Mouse (Mus musculus) naive thymus-derived CD4-positive, alpha-beta T cell, adult 2 months (primary cell): ENCODE measurements at regions not wholly inside any gene's neighbourhood (a gene's known extent, or its start where the extent isn't known, plus 50 kb on each side); places are given as distances from the start of the nearest gene placed in this dataset.

Source experiments
- DNase-seq: peaks from one replicate; pipeline ENCODE4 v3.0.0-alpha.2; 2011; ENCODE audit warnings: low read depth

GRCm38 (mm10) chr13:112227766-112228165 lies 60.5 kb upstream of the Ankrd55 start:
- DNase-seq: no peak

DNA sequence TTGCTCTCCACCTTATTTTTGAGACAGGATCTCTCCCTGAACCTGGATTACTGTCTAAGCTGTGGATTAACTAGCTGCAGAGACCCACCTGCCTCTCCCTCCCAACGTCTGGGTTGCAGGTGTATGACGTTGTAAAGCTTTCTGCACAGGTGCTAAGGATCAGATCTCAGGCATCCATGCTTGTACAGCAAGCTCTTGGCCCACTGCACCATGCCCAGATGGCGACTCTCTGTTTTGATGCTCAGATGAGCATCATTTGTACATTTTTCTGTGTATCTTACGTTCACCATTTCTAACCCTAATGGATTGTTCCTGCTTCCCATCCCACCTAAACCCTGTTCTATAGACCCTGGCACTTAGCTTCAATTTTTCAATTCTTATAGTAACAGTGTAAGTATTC lies 59.4 kb upstream of the Ankrd55 start:
- no peak for DNase-seq

DNA sequence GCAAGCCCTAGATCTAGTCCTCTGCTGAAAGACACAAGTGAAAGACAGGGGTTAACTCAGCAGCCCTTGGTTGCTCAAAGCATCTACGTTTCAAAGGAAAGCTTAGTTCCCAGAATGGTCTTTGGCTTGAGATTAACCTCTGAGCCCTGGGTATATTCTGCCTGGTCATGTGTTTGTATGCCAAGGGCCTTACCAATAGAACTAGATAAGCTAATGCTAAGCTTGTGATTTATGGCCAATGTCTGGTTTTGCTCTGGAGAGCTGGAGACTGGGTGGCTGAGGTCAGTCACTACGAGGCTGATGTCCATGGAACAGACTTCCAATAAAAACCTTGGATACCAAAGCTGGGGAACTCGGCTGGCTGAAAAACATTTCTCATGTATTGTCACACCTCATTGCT lies 58.1 kb upstream of the Ankrd55 start:
- DNase-seq: no peak

DNA sequence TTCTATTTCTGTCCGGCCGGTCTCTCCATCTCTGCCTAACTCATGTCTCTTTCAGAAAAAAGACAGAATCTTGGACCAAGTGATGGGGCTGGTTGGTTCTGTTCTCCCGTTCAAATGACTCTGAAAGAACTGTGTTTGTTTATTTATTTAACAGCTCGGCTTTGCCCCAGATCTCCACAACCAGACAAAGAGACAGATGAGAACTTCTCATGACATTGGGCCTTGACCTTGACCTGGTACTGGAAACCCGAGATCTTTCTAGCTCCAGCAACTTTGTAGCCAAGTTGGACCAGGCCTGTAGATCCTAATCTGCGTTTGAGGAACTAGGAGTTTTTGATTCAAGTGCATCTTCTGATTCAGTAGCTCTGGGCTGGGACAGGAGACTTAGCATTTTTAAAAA lies 53.6 kb upstream of the Ankrd55 start:
- no peak for DNase-seq

GRCm38 (mm10) chr13:112236956-112237355 lies 51.3 kb upstream of the Ankrd55 start:
- no peak for DNase-seq

DNA sequence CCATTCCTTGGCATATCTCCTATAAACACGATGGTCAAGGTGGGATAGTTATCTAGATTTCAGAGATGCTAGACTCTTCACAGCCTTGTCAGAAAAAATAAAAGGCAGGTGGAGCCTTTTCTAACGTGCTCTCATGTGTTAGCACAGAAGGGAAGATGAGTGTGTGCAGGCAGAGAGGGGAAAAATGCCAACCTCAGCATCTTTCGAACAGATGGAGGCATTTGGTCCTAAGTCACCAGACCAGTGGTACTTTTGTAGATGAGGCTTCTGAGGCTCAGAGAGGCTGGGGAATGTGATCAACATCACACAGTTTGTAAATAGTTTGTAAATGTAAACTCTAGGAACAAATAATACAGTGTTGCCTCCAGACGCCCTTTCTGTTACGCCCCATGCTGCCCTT lies 50.9 kb upstream of the Ankrd55 start:
- DNase-seq: no peak

- no peak for DNase-seq
Observed at GRCm38 (mm10) chr13:112237917-112238316, 50.3 kb upstream of the Ankrd55 start.
